In the genomic region with DNA sequence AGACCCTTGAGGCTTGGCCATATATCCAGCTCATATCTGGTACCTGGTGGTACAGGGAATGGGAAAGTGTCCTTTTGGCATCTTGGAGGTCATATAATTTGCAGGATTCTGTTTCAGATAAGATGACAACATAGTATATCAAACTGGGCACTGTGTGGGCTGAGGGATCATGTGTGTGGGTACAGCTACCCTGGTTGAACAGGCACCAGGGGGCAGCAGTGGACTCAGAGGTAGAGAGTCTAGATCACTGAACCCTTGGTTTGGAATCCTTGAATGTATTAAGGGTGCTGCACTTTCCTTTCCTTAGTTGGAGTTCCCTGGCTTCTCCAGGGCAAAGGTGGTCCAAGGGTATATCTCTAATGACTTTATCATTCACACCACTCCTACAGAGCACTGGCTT, we compare ENCODE assay signal across 10 mouse cellular contexts. TPM values are rescaled to one million over a fixed set of nuclear protein-coding genes. Genes with fewer than 3 reads are reported as not detected.
DNase-seq lines count a peak whose midpoint lies in the region; ATAC-seq and TF ChIP-seq lines count a peak whose summit lies in the region.
"Had no signal": no experiment of that assay in that cellular context is flagged by ENCODE, and none has a peak within 500 bp of the region (broad histone marks: within the 10 kb centered on the region; RNA-seq: fewer than 3 reads in every experiment).

No protein-coding gene starts in this region.

- H3K4me3 ChIP-seq in midbrain, postnatal 0 days (ENCODE audit: low read depth, low read length) = no peak overlapping the region
- H3K4me3 ChIP-seq in midbrain, embryonic 10.5 days = no peak overlapping the region
- H3K4me3 ChIP-seq: myocyte had no signal

- peak; percentile 47 to 48 for DNase-seq in cerebellum, adult 18-20 months
- DNase-seq in cerebellum, adult 11 months = no peak
- no peak for DNase-seq in midbrain, postnatal 0 days (ENCODE audit: low spot score)
- no peak for DNase-seq in midbrain, embryonic 10.5 days (ENCODE audit: low spot score)
- peak; percentile 54 for DNase-seq in embryo, embryonic 10.5 days (ENCODE audit: low spot score)
- peak; percentile 81 to 84 for DNase-seq in kidney, postnatal 25 days
- peak; percentile 48 for DNase-seq in spleen, adult 12 weeks (ENCODE audit: low spot score)
- no peak for DNase-seq in frontal cortex, postnatal 25 days (ENCODE audit: low spot score in 2 of 2)

- no peaks in the 10 kb centered on the region for H3K27me3 ChIP-seq in midbrain, postnatal 0 days (ENCODE audit: insufficient read depth, low read length)
- H3K27me3 ChIP-seq in midbrain, embryonic 10.5 days (ENCODE audit: low read depth, poor library complexity, severe bottlenecking) = no peaks in the 10 kb centered on the region

- peaks cover 5% of the 10 kb centered on the region; the same call in 1 of the 2 replicates for H3K4me1 ChIP-seq in midbrain, postnatal 0 days (ENCODE audit: insufficient read depth, low read length)
- H3K4me1 ChIP-seq in midbrain, embryonic 10.5 days = peaks cover 21% of the 10 kb centered on the region

- H3K9ac ChIP-seq in midbrain, postnatal 0 days (replicated peaks; ENCODE audit: low read length, poor library complexity, severe bottlenecking) = no peak overlapping the region

- H3K27ac ChIP-seq in midbrain, postnatal 0 days (ENCODE audit: low read depth, low read length) = no peak overlapping the region
- H3K27ac ChIP-seq in midbrain, embryonic 10.5 days (replicated peaks) = no peak overlapping the region

- TF ChIP-seq CTCF in midbrain, postnatal 0 days (IDR thresholded peaks at IDR 0.05) = peak; percentile 57

- no peak for ATAC-seq in midbrain, postnatal 0 days (ENCODE audit: low FRiP score)

- no peak overlapping the region for H3K4me2 ChIP-seq in midbrain, postnatal 0 days (ENCODE audit: low read depth, low read length, poor library complexity, severe bottlenecking)

- H3K36me3 ChIP-seq in midbrain, postnatal 0 days (ENCODE audit: insufficient read depth, low read length) = peaks cover 7% of the 10 kb centered on the region
- peaks cover 27% of the 10 kb centered on the region for H3K36me3 ChIP-seq in midbrain, embryonic 10.5 days

- no peaks in the 10 kb centered on the region for H3K9me3 ChIP-seq in midbrain, postnatal 0 days (ENCODE audit: low read length)
- H3K9me3 ChIP-seq in midbrain, embryonic 10.5 days (replicated peaks) = no peaks in the 10 kb centered on the region

RNA-seq across cellular contexts. Expression of a gene that starts 1.3 kb away (rescaled TPM):
- total RNA-seq in midbrain, postnatal 0 days (2014; rRNA removed) = 45.4 and 51.8 TPM in 2 replicates
- polyA plus RNA-seq in midbrain, postnatal 0 days (2015; fragmentation: Nextera tagmentation; extraction: Ambion mirVana) = 23.5 and 23.7 TPM in 2 replicates
- polyA plus RNA-seq in midbrain, embryonic 10.5 days (2016; fragmentation: Nextera tagmentation; extraction: Ambion mirVana) = 12.8 and 15.1 TPM in 2 replicates

RNA-seq across cellular contexts. Expression of a gene that starts 4.6 kb away (rescaled TPM):
- total RNA-seq in midbrain, postnatal 0 days (2014; rRNA removed) = 9.3 and 10.1 TPM in 2 replicates
- polyA plus RNA-seq in midbrain, postnatal 0 days (2015; fragmentation: Nextera tagmentation; extraction: Ambion mirVana) = 4.2 and 5.3 TPM in 2 replicates
- 0.56 and 0.93 TPM in 2 replicates for polyA plus RNA-seq in midbrain, embryonic 10.5 days (2016; fragmentation: Nextera tagmentation; extraction: Ambion mirVana)
- total RNA-seq: heart, postnatal 36 days had no signal

RNA-seq across cellular contexts. Expression of a gene that starts 10.7 kb away (rescaled TPM):
- 9.2 and 10.9 TPM in 2 replicates for total RNA-seq in midbrain, postnatal 0 days (2014; rRNA removed)
- polyA plus RNA-seq in midbrain, postnatal 0 days (2015; fragmentation: Nextera tagmentation; extraction: Ambion mirVana) = 8.8 and 9.8 TPM in 2 replicates
- polyA plus RNA-seq in midbrain, embryonic 10.5 days (2016; fragmentation: Nextera tagmentation; extraction: Ambion mirVana) = 11.5 and 13.3 TPM in 2 replicates

RNA-seq across cellular contexts. Expression of a gene that starts 21.4 kb away (rescaled TPM):
- total RNA-seq in midbrain, postnatal 0 days (2014; rRNA removed) = 12.9 and 20.4 TPM in 2 replicates
- polyA plus RNA-seq in midbrain, postnatal 0 days (2015; fragmentation: Nextera tagmentation; extraction: Ambion mirVana) = 5.4 and 5.7 TPM in 2 replicates
- 11.0 and 14.9 TPM in 2 replicates for polyA plus RNA-seq in midbrain, embryonic 10.5 days (2016; fragmentation: Nextera tagmentation; extraction: Ambion mirVana)

RNA-seq across cellular contexts. Expression of a gene that starts 41.2 kb away (rescaled TPM):
- 34.1 and 37.6 TPM in 2 replicates for total RNA-seq in midbrain, postnatal 0 days (2014; rRNA removed)
- polyA plus RNA-seq in midbrain, postnatal 0 days (2015; fragmentation: Nextera tagmentation; extraction: Ambion mirVana) = 34.2 and 41.4 TPM in 2 replicates
- 19.8 and 24.0 TPM in 2 replicates for polyA plus RNA-seq in midbrain, embryonic 10.5 days (2016; fragmentation: Nextera tagmentation; extraction: Ambion mirVana)

Comparison
In these comparisons a context has a peak if more than half of its experiments do, and no peak if none do; other contexts are left out.
1. DNase-seq: peak in cerebellum, adult 18-20 months (2 of 2), embryo, embryonic 10.5 days (single experiment), kidney, postnatal 25 days (2 of 2) and spleen, adult 12 weeks (single experiment); none in cerebellum, adult 11 months (single experiment), midbrain, postnatal 0 days (single experiment), midbrain, embryonic 10.5 days (single experiment) and frontal cortex, postnatal 25 days (0 of 2).